Mouse (Mus musculus) cortical plate, adult 2 months (tissue): Measurements from ENCODE around the gene Rab44.
A peak's percentile ranks its signal among the peaks of the same experiment; 100 is the strongest.

Experiments
- CTCF ChIP-seq: fragments of 200-500 bp; IDR thresholded peaks from 2 replicates; pipeline ENCODE4 v1.5.1; 2011; ENCODE audit warnings: mild to moderate bottlenecking, control low read depth, low read length; ENCODE audit not compliant: insufficient read depth; ENCODE audit errors: extremely low read depth
- POLR2A ChIP-seq: fragments of 200-500 bp; IDR thresholded peaks from 2 replicates; pipeline ENCODE4 v1.6.1; 2011; ENCODE audit warnings: mild to moderate bottlenecking, low read length, control low read depth; ENCODE audit not compliant: insufficient read depth; ENCODE audit errors: extremely low read depth

DNA sequence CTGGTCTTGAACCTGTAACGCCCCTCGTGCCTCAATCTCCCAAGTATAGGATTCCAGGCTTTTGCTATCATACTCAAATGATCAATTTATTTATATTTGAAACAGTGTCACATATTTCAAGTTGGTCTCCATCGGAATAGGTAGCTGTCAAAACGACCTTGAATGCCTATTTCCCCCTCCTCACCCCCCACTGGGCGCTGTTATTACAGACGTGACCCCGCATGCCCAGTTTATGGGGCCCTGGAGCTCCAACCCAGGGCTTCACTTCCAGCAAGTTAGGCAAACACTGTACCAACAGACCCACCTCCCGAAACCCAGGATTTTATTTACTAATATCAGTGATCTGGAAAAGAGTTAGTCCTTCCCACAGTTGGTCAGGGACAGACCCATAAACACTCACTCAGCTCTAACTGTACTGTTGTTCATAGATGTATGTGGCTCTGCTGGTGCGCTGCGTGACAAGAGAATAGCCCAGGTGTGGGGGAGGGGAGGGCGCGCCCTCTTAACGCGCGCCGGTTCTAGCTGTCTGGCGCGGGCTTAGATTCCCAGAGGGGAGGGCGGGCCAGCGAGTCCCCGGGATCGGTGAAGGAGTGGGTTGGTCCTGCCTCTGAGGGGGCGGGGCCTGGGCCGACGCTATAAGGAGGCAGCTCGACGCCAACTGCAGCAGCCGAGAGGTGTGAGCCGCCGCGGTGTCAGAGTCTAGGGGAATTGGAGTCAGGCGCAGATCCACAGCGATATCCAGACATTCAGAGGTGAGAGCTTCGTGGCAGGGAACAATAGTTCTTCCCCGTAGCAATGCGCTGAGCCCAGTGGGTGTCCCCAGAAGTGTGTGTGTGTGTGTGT is 20.6 kb upstream of the Rab44 start:
- TF ChIP-seq CTCF (no peak), POLR2A (peak; percentile 94)
